Mouse (Mus musculus): Measurements from ENCODE around the gene Abcc2. TPM values are rescaled to one million over a fixed set of nuclear protein-coding genes. Genes with fewer than 3 reads are reported as not detected.
A peak's percentile ranks its signal among the peaks of the same experiment; 100 is the strongest.

Abcc2 gene
- polyA plus RNA-seq, 1 experiment from 2014 or later, result 4.9 TPM

GRCm38 (mm10) chr19:43754872-43755271, 27.1 kb upstream of the Abcc2 start:
- Histone ChIP-seq H3K27ac (ENCODE audit: low read length) (no peak overlapping the region), H3K9me3 (ENCODE audit: low read length) (no peaks in the 10 kb centered on the region), H3K4me1 (ENCODE audit: insufficient read depth, low read length) (peaks cover 13% of the 10 kb centered on the region; the same call in 1 of the 2 replicates), H3K4me3 (ENCODE audit: low read length) (no peak overlapping the region), H3K27me3 (ENCODE audit: insufficient read depth, low read length) (no peaks in the 10 kb centered on the region), H3K4me2 (replicated peaks; ENCODE audit: low read depth, low read length) (no peak overlapping the region), H3K36me3 (ENCODE audit: insufficient read depth, low read length) (peaks cover 8% of the 10 kb centered on the region; the same call in 1 of the 2 replicates), H3K9ac (replicated peaks; ENCODE audit: low read length) (no peak overlapping the region)
- no peak for ATAC-seq (ENCODE audit: low FRiP score, low TSS enrichment)
- WGBS, result 59% methylated on average over 2 of the region's 2 CpGs

- Histone ChIP-seq H3K9me3 (ENCODE audit: low read length) (no peaks in the 10 kb centered on the region), H3K36me3 (ENCODE audit: insufficient read depth, low read length) (no peaks in the 10 kb centered on the region), H3K4me3 (ENCODE audit: low read length) (no peak overlapping the region), H3K4me1 (ENCODE audit: insufficient read depth, low read length) (no peaks in the 10 kb centered on the region), H3K27me3 (ENCODE audit: insufficient read depth, low read length) (no peaks in the 10 kb centered on the region), H3K4me2 (replicated peaks; ENCODE audit: low read depth, low read length) (no peak overlapping the region), H3K9ac (replicated peaks; ENCODE audit: low read length) (no peak overlapping the region), H3K27ac (ENCODE audit: low read length) (no peak overlapping the region)
- no peak for ATAC-seq (ENCODE audit: low FRiP score, low TSS enrichment)
- 19% methylated on average over 6 of the region's 6 CpGs for WGBS
Observed at GRCm38 (mm10) chr19:43760504-43760903, 21.5 kb upstream of the Abcc2 start.

- Histone ChIP-seq H3K9me3 (ENCODE audit: low read length) (no peaks in the 10 kb centered on the region), H3K9ac (replicated peaks; ENCODE audit: low read length) (no peak overlapping the region), H3K4me3 (ENCODE audit: low read length) (no peak overlapping the region), H3K27me3 (ENCODE audit: insufficient read depth, low read length) (no peaks in the 10 kb centered on the region), H3K27ac (ENCODE audit: low read length) (no peak overlapping the region), H3K36me3 (ENCODE audit: insufficient read depth, low read length) (no peaks in the 10 kb centered on the region), H3K4me2 (replicated peaks; ENCODE audit: low read depth, low read length) (no peak overlapping the region), H3K4me1 (ENCODE audit: insufficient read depth, low read length) (no peaks in the 10 kb centered on the region)
- peak; percentile 67 for ATAC-seq (ENCODE audit: low FRiP score, low TSS enrichment)
Observed at GRCm38 (mm10) chr19:43761543-43762256, 20.3 kb upstream of the Abcc2 start.

GRCm38 (mm10) chr19:43762410-43762809, 19.6 kb upstream of the Abcc2 start:
- WGBS, result 72% methylated on average over 2 of the region's 2 CpGs

GRCm38 (mm10) chr19:43766451-43766850, 15.5 kb upstream of the Abcc2 start:
- ATAC-seq (ENCODE audit: low FRiP score, low TSS enrichment), result no peak
- WGBS, result 84% methylated on average over 5 of the region's 5 CpGs

More at GRCm38 (mm10) chr19:43762410-43762809, 19.6 kb upstream of the Abcc2 start:
- Histone ChIP-seq H3K4me3 (ENCODE audit: low read length) (no peak overlapping the region), H3K9ac (replicated peaks; ENCODE audit: low read length) (no peak overlapping the region), H3K27me3 (ENCODE audit: insufficient read depth, low read length) (no peaks in the 10 kb centered on the region), H3K36me3 (ENCODE audit: insufficient read depth, low read length) (no peaks in the 10 kb centered on the region), H3K4me1 (ENCODE audit: insufficient read depth, low read length) (no peaks in the 10 kb centered on the region), H3K4me2 (replicated peaks; ENCODE audit: low read depth, low read length) (no peak overlapping the region), H3K9me3 (ENCODE audit: low read length) (no peaks in the 10 kb centered on the region), H3K27ac (ENCODE audit: low read length) (no peak overlapping the region)
- no peak for ATAC-seq (ENCODE audit: low FRiP score, low TSS enrichment)

GRCm38 (mm10) chr19:43767549-43768322, 14.3 kb upstream of the Abcc2 start:
- H3K4me2 ChIP-seq (replicated peaks; ENCODE audit: low read depth, low read length), result no peak overlapping the region
- H3K4me3 ChIP-seq (ENCODE audit: low read length), result no peak overlapping the region
- H3K9ac ChIP-seq (replicated peaks; ENCODE audit: low read length), result no peak overlapping the region
- H3K27ac ChIP-seq (ENCODE audit: low read length), result no peak overlapping the region
- H3K27me3 ChIP-seq (ENCODE audit: insufficient read depth, low read length), result no peaks in the 10 kb centered on the region
- no peaks in the 10 kb centered on the region for H3K4me1 ChIP-seq (ENCODE audit: insufficient read depth, low read length)
- ATAC-seq (ENCODE audit: low FRiP score, low TSS enrichment), result peak; percentile 70; the same call in 1 of the 2 replicates
- no peaks in the 10 kb centered on the region for H3K36me3 ChIP-seq (ENCODE audit: insufficient read depth, low read length)
- no peaks in the 10 kb centered on the region for H3K9me3 ChIP-seq (ENCODE audit: low read length)
- 68% methylated on average over 9 of the region's 9 CpGs for whole genome bisulfite sequencing

More at GRCm38 (mm10) chr19:43766451-43766850, 15.5 kb upstream of the Abcc2 start:
- Histone ChIP-seq H3K4me2 (replicated peaks; ENCODE audit: low read depth, low read length) (no peak overlapping the region), H3K27ac (ENCODE audit: low read length) (no peak overlapping the region), H3K4me3 (ENCODE audit: low read length) (no peak overlapping the region), H3K4me1 (ENCODE audit: insufficient read depth, low read length) (no peaks in the 10 kb centered on the region), H3K27me3 (ENCODE audit: insufficient read depth, low read length) (no peaks in the 10 kb centered on the region), H3K36me3 (ENCODE audit: insufficient read depth, low read length) (no peaks in the 10 kb centered on the region), H3K9ac (replicated peaks; ENCODE audit: low read length) (no peak overlapping the region), H3K9me3 (ENCODE audit: low read length) (no peaks in the 10 kb centered on the region)

- no peak overlapping the region for H3K9ac ChIP-seq (replicated peaks; ENCODE audit: low read length)
- no peaks in the 10 kb centered on the region for H3K9me3 ChIP-seq (ENCODE audit: low read length)
- H3K4me3 ChIP-seq (ENCODE audit: low read length), result no peak overlapping the region
- WGBS, result 75% methylated on average over 5 of the region's 5 CpGs
- H3K27me3 ChIP-seq (ENCODE audit: insufficient read depth, low read length), result no peaks in the 10 kb centered on the region
- H3K27ac ChIP-seq (ENCODE audit: low read length), result no peak overlapping the region; the same call in 1 of the 2 replicates
- H3K36me3 ChIP-seq (ENCODE audit: insufficient read depth, low read length), result no peaks in the 10 kb centered on the region
- no peaks in the 10 kb centered on the region for H3K4me1 ChIP-seq (ENCODE audit: insufficient read depth, low read length)
- no peak overlapping the region for H3K4me2 ChIP-seq (replicated peaks; ENCODE audit: low read depth, low read length)
- ATAC-seq (ENCODE audit: low FRiP score, low TSS enrichment), result no peak
Observed at GRCm38 (mm10) chr19:43769366-43769960, 12.5 kb upstream of the Abcc2 start.

- Histone ChIP-seq H3K27ac (ENCODE audit: low read length) (no peak overlapping the region), H3K27me3 (ENCODE audit: insufficient read depth, low read length) (no peaks in the 10 kb centered on the region), H3K9me3 (ENCODE audit: low read length) (no peaks in the 10 kb centered on the region), H3K36me3 (ENCODE audit: insufficient read depth, low read length) (no peaks in the 10 kb centered on the region), H3K4me1 (ENCODE audit: insufficient read depth, low read length) (no peaks in the 10 kb centered on the region), H3K4me3 (ENCODE audit: low read length) (no peak overlapping the region), H3K9ac (replicated peaks; ENCODE audit: low read length) (no peak overlapping the region), H3K4me2 (replicated peaks; ENCODE audit: low read depth, low read length) (no peak overlapping the region)
- no peak for ATAC-seq (ENCODE audit: low FRiP score, low TSS enrichment)
- WGBS, result 84% methylated on average over 4 of the region's 4 CpGs
Observed at GRCm38 (mm10) chr19:43770584-43770983, 11.4 kb upstream of the Abcc2 start.

- Histone ChIP-seq H3K27me3 (ENCODE audit: insufficient read depth, low read length) (no peaks in the 10 kb centered on the region), H3K4me3 (ENCODE audit: low read length) (no peak overlapping the region), H3K36me3 (ENCODE audit: insufficient read depth, low read length) (no peaks in the 10 kb centered on the region), H3K4me2 (replicated peaks; ENCODE audit: low read depth, low read length) (no peak overlapping the region), H3K4me1 (ENCODE audit: insufficient read depth, low read length) (no peaks in the 10 kb centered on the region), H3K27ac (ENCODE audit: low read length) (no peak overlapping the region), H3K9me3 (ENCODE audit: low read length) (no peaks in the 10 kb centered on the region), H3K9ac (replicated peaks; ENCODE audit: low read length) (no peak overlapping the region)
- WGBS, result 88% methylated on average over 5 of the region's 5 CpGs
- no peak for ATAC-seq (ENCODE audit: low FRiP score, low TSS enrichment)
Observed at GRCm38 (mm10) chr19:43771499-43771969, 10.5 kb upstream of the Abcc2 start.

Measured in kidney, embryonic 16.5 days (tissue).